Mouse (Mus musculus): ENCODE data around the gene Atxn2.

Gene Atxn2

DNA sequence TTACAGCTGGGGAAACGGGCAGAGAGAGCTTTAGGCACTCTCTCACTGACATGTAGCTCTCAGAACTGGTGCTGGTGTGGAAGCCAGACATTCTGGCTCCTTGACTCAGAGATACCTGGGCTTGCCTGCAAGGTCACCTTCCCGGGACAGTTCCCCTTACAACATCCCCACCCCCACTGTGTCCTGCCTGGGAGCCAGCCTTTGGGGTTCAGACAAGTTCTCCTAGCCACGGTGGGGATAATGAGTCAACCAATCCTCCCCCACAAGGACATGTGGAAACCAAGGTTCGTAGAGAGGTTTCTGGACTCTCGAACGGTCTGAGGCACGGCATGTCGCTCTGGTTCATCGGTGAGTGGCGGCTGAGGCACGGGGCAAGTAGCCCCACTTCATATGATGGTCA, 145.6 kb downstream of the Atxn2 start:
- DNase-seq (ENCODE audit: low read depth, low spot score): no peak

DNA sequence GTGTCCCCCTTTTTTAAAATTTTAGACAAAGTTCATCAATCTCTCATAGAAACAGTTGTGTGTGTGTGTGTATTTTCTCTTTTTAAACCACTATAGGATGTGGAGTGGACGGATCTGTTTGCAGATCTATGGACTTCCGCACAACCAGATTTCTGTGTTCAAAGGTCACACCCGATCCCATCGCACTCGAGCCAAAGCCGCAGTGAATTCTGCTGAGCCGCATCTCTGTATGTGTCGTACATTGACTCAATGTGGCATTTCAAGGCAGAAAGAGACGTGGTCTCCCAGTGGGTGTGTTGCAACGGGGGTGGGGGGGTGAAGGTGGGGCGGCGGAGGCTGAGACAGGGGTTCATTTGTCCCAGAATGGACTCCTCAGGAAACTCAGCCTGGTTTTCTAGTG, 147.3 kb downstream of the Atxn2 start:
- no peak for DNase-seq (ENCODE audit: low read depth, low spot score)

DNA sequence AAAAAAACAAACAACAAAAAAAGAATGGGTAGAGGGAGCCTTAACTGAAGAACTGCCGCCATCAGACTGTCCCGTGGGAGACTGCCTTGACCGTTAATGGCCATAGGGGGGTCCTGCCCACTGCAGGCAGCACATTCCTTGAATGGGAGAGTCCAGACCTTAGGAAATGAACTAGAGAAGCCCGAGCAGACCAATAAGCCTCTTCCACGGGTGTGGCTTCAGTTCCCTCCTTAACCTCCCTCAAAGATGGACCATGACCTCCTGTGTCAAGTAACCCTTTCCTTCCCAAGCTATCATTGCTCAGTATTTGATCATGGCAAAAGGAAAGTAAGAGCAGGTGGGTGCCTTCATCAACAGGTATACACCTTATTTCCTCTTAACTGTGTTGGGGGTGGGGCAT, 150.8 kb downstream of the Atxn2 start:
- DNase-seq (ENCODE audit: low read depth, low spot score): no peak

DNA sequence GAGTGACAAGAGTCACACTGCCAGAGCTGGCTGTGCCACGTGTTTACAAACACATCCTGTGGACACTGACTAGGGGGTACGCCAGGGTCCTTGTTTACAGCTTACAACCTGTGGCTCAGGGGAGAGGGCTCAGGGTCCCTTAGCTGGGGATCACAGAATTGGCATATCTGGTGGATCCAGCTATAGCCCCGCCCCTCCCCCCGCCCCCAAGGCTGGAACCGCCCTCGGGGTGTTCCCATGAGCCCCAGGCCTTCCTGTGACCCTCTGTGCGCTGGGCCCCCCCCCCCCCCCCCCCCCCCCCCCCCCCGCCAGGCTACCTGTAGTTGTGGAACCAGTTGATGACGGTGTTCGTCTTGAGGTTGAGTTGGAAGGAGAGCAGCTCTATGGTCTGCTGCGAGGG, 153.2 kb downstream of the Atxn2 start:
- DNase-seq (ENCODE audit: low read depth, low spot score): no peak
